Comparison of ENCODE assay signal across 12 mouse cellular contexts in genomic region chr16:36877316-36877715, GRCm38 (mm10). TPM values are rescaled to one million over a fixed set of nuclear protein-coding genes. Genes with fewer than 3 reads are reported as not detected.
DNase-seq lines count a peak whose midpoint lies in the region; ATAC-seq and TF ChIP-seq lines count a peak whose summit lies in the region.
"Had no signal": no experiment of that assay in that cellular context is flagged by ENCODE, and none has a peak within 500 bp of the region (broad histone marks: within the 10 kb centered on the region; RNA-seq: fewer than 3 reads in every experiment).

No protein-coding gene starts in this region.

- peak; percentile 67 for DNase-seq in CD4-positive, CD25-positive, alpha-beta regulatory T cell, adult 2 months (ENCODE audit: low read depth, low spot score)
- no peak for DNase-seq in left cerebral cortex, adult 2 months (ENCODE audit: extremely low spot score in 1 of 2, low spot score in 2 of 2)
- no peak for DNase-seq in left cerebral cortex, adult 8-10 months (ENCODE audit: low spot score in 2 of 2)
- peak; percentile 60 for DNase-seq in MEL (ENCODE audit: low read depth, low spot score)
- peak; percentile 25 for DNase-seq in lung, postnatal 36 days
- DNase-seq in layer of hippocampus, adult 18-20 months (ENCODE audit: low spot score in 2 of 2) = no peak
- DNase-seq in cerebellum, postnatal 36 days = no peak
- DNase-seq: cerebellum, adult 11-12 months had no signal

- peaks cover 0 to 15% of the 10 kb centered on the region in 2 experiments; a peak in 2 of 4 replicates for H3K36me3 ChIP-seq in MEL (ENCODE audit: control insufficient read depth in 1 of 2, insufficient read depth in 2 of 2, low read length in 2 of 2)

- no peaks in the 10 kb centered on the region for H3K27me3 ChIP-seq in MEL (ENCODE audit: control insufficient read depth in 1 of 2, insufficient read depth in 2 of 2, low read length in 2 of 2)
- H3K27me3 ChIP-seq: embryonic facial prominence, embryonic 12.5 days; hindbrain, embryonic 12.5 days had no signal

- H3K9me3 ChIP-seq in MEL (replicated peaks; ENCODE audit: insufficient read depth, low read length) = no peaks in the 10 kb centered on the region
- H3K9me3 ChIP-seq: embryonic facial prominence, embryonic 12.5 days; hindbrain, embryonic 12.5 days; limb, embryonic 10.5 days had no signal

- ATAC-seq in CD4-positive, CD25-positive, alpha-beta regulatory T cell, adult 4 months = no peak

- H3K27ac ChIP-seq in left cerebral cortex, adult 2 months = no peak overlapping the region
- H3K27ac ChIP-seq in MEL (ENCODE audit: control insufficient read depth, low read depth, low read length) = no peak overlapping the region
- H3K27ac ChIP-seq: embryonic facial prominence, embryonic 12.5 days; hindbrain, embryonic 12.5 days; limb, embryonic 10.5 days had no signal

- H3K79me2 ChIP-seq in MEL (ENCODE audit: control insufficient read depth, insufficient read depth, low read length, poor library complexity) = peaks cover 18% of the 10 kb centered on the region

- TF ChIP-seq RAD21 in MEL (IDR thresholded peaks at IDR 0.05; ENCODE audit: low read depth, low read length) = peak; percentile 23

- no peak overlapping the region for H3K9ac ChIP-seq in MEL (ENCODE audit: control insufficient read depth, low read depth, low read length, poor library complexity, severe bottlenecking)
- H3K9ac ChIP-seq: embryonic facial prominence, embryonic 12.5 days; hindbrain, embryonic 12.5 days had no signal

- no peak for TF ChIP-seq POLR2A in MEL (IDR thresholded peaks at IDR 0.05; ENCODE audit: control insufficient read depth in 1 of 2, insufficient read depth in 1 of 2, low read depth in 1 of 2, low read length in 2 of 2, poor library complexity in 1 of 2)

- intact Hi-C loops in left cerebral cortex, adult 2 months (cut with DNase I) = loop anchor here (10.0 kb wide), 1 partner anchor 807 kb away; no protein-coding TSS in a partner anchor

- H3K4me3 ChIP-seq in left cerebral cortex, adult 2 months = no peak overlapping the region
- no peak overlapping the region for H3K4me3 ChIP-seq in MEL (ENCODE audit: control insufficient read depth in 1 of 2, insufficient read depth in 1 of 2, low read depth in 2 of 2, low read length in 2 of 2)
- H3K4me3 ChIP-seq: embryonic facial prominence, embryonic 12.5 days; hindbrain, embryonic 12.5 days; limb, embryonic 10.5 days had no signal

- peak; percentile 32 for TF ChIP-seq CTCF in left cerebral cortex, adult 2 months (IDR thresholded peaks at IDR 0.05)
- peak; percentile 34 to 55 (median 53); a peak in 5 of 6 replicates for TF ChIP-seq CTCF in MEL (IDR thresholded peaks at IDR 0.05 in 2 of 3, conservative IDR thresholded peaks at IDR 0.05 in 1 of 3; ENCODE audit: control insufficient read depth in 1 of 3, insufficient read depth in 1 of 3, low read depth in 2 of 3, low read length in 3 of 3, poor library complexity in 1 of 3, severe bottlenecking in 1 of 3)

- TF ChIP-seq EP300 in MEL (IDR thresholded peaks at IDR 0.05; ENCODE audit: low read depth in 1 of 2, low read length in 2 of 2) = no peak

- peaks cover 4 to 10% of the 10 kb centered on the region in 2 experiments; a peak in 3 of 4 replicates for H3K4me1 ChIP-seq in MEL (ENCODE audit: control insufficient read depth in 1 of 2, insufficient read depth in 2 of 2, low read length in 2 of 2)

TF ChIP-seq in MEL, 35 proteins besides CTCF, POLR2A, EP300 and RAD21:
- TF ChIP-seq NRF1 (IDR thresholded peaks at IDR 0.05; ENCODE audit: insufficient read depth, low read depth, low read length, poor library complexity, severe bottlenecking) = no peak
- peak; percentile 47 for TF ChIP-seq SMC3 (IDR thresholded peaks at IDR 0.05; ENCODE audit: low read depth, low read length)

RNA-seq across cellular contexts. Expression of gene Golgb1, which starts 2.4 kb away (rescaled TPM):
- 10 to 100 TPM; 37.9 to 41.0 TPM for polyA plus RNA-seq in CD4-positive, CD25-positive, alpha-beta regulatory T cell, adult 4 months (2017; shearing (Covaris generic))
- total RNA-seq in left cerebral cortex, adult 2 months (2021) = 10 to 100 TPM; 77.8 to 92.1 TPM
- total RNA-seq in left cerebral cortex, adult 8-10 months (2022) = 10 to 100 TPM; 69.1 to 87.5 (median 73.6) TPM
- 15.8 and 16.8 TPM in 2 replicates for total RNA-seq in MEL (2012; rRNA removed)
- 10 to 100 TPM; 34.1 to 35.0 TPM for polyA plus RNA-seq in MEL (2012; ENCODE audit: insufficient read depth in 1 of 2, insufficient read length in 2 of 2, low read depth in 1 of 2, low replicate concordance in 2 of 2, missing spikeins in 1 of 2)
- 10 to 100 TPM; 80.2 to 80.4 TPM for total RNA-seq in layer of hippocampus, adult 18-20 months (2021)

RNA-seq across cellular contexts. Expression of gene Eaf2, which starts 2.5 kb away (rescaled TPM):
- polyA plus RNA-seq in CD4-positive, CD25-positive, alpha-beta regulatory T cell, adult 4 months (2017; shearing (Covaris generic)) = 1 to 10 TPM in 1 of 2 experiments, under 1 TPM in 1; 0.32 to 2.1 TPM
- 1 to 10 TPM; 1.3 to 1.4 TPM for total RNA-seq in left cerebral cortex, adult 2 months (2021)
- 1 to 10 TPM in 2 of 4 experiments, under 1 TPM in 2; 0.70 to 1.7 (median 1.2) TPM for total RNA-seq in left cerebral cortex, adult 8-10 months (2022)
- 0.27 and 0.65 TPM in 2 replicates for total RNA-seq in MEL (2012; rRNA removed)
- polyA plus RNA-seq in MEL (2012; ENCODE audit: insufficient read depth in 1 of 2, insufficient read length in 2 of 2, low read depth in 1 of 2, low replicate concordance in 2 of 2, missing spikeins in 1 of 2) = under 1 TPM in 1 of 2 experiments, not detected in 1; 0.68 TPM
- total RNA-seq in layer of hippocampus, adult 18-20 months (2021) = 1 to 10 TPM; 2.0 TPM

RNA-seq across cellular contexts. Expression of gene Iqcb1, which starts 49.1 kb away (rescaled TPM):
- 10 to 100 TPM; 11.8 to 20.6 TPM for polyA plus RNA-seq in CD4-positive, CD25-positive, alpha-beta regulatory T cell, adult 4 months (2017; shearing (Covaris generic))
- total RNA-seq in left cerebral cortex, adult 2 months (2021) = 10 to 100 TPM; 41.9 to 49.2 TPM
- 10 to 100 TPM; 48.5 to 55.7 (median 52.4) TPM for total RNA-seq in left cerebral cortex, adult 8-10 months (2022)
- total RNA-seq in MEL (2012; rRNA removed) = 8.7 and 11.2 TPM in 2 replicates
- 10 to 100 TPM in 1 of 2 experiments, not detected in 1; 14.2 TPM for polyA plus RNA-seq in MEL (2012; ENCODE audit: insufficient read depth in 1 of 2, insufficient read length in 2 of 2, low read depth in 1 of 2, low replicate concordance in 2 of 2, missing spikeins in 1 of 2)
- 10 to 100 TPM; 40.4 to 42.7 TPM for total RNA-seq in layer of hippocampus, adult 18-20 months (2021)

RNA-seq across cellular contexts. Expression of gene Hcls1, which starts 57.5 kb away (rescaled TPM):
- 100 to 1,000 TPM; 186 to 375 TPM for polyA plus RNA-seq in CD4-positive, CD25-positive, alpha-beta regulatory T cell, adult 4 months (2017; shearing (Covaris generic))
- 1 to 10 TPM; 3.6 to 3.7 TPM for total RNA-seq in left cerebral cortex, adult 2 months (2021)
- total RNA-seq in left cerebral cortex, adult 8-10 months (2022) = 10 to 100 TPM in 2 of 4 experiments, 1 to 10 TPM in 2; 3.6 to 13.4 (median 8.9) TPM
- total RNA-seq in MEL (2012; rRNA removed) = 54.7 and 57.4 TPM in 2 replicates
- polyA plus RNA-seq in MEL (2012; ENCODE audit: insufficient read depth in 1 of 2, insufficient read length in 2 of 2, low read depth in 1 of 2, low replicate concordance in 2 of 2, missing spikeins in 1 of 2) = 10 to 100 TPM in 1 of 2 experiments, not detected in 1; 91.4 TPM
- 1 to 10 TPM; 3.4 to 4.9 TPM for total RNA-seq in layer of hippocampus, adult 18-20 months (2021)

Comparison
In these comparisons a context has a peak if more than half of its experiments do, and no peak if none do; other contexts are left out.
1. DNase-seq: peak in CD4-positive, CD25-positive, alpha-beta regulatory T cell, adult 2 months (single experiment), MEL (single experiment) and lung, postnatal 36 days (single experiment); none in left cerebral cortex, adult 2 months (0 of 2), left cerebral cortex, adult 8-10 months (0 of 2), layer of hippocampus, adult 18-20 months (0 of 2) and cerebellum, postnatal 36 days (0 of 2).